Mouse (Mus musculus) heart, embryonic 16.5 days (tissue): ENCODE measurements around the gene Basp1. TPM values are rescaled to one million over a fixed set of nuclear protein-coding genes. Genes with fewer than 3 reads are reported as not detected.

Experiments
- ATAC-seq: fragments of 200-750 bp; cut with Nextera tagmentation; replicated peaks from 2 replicates; pipeline ENCODE4 v1.8.0; 2017; ENCODE audit warnings: moderate number of reproducible peaks; ENCODE audit not compliant: insufficient read depth, low FRiP score; ENCODE audit errors: extremely low read depth
- H3K27ac ChIP-seq: fragments of 300-500 bp; sonication (generic); 2 replicates; pipeline ENCODE4 v1.5.1; 2014; ENCODE audit warnings: mild to moderate bottlenecking, low read length, control low read depth, moderate library complexity
- H3K27me3 ChIP-seq: fragments of 300-500 bp; sonication (generic); 2 replicates; pipeline ENCODE4 v1.6.1; 2014; ENCODE audit warnings: low read length, mixed read lengths; ENCODE audit not compliant: control insufficient read depth, insufficient read depth
- H3K36me3 ChIP-seq: fragments of 300-500 bp; sonication (generic); 2 replicates; pipeline ENCODE4 v1.6.1; 2014; ENCODE audit not compliant: control insufficient read depth, insufficient read depth
- H3K4me1 ChIP-seq: fragments of 300-500 bp; sonication (generic); 2 replicates; pipeline ENCODE4 v1.6.1; 2014; ENCODE audit warnings: low read length, mixed read lengths; ENCODE audit not compliant: control insufficient read depth, insufficient read depth
- H3K4me2 ChIP-seq: fragments of 300-500 bp; sonication (generic); 2 replicates; pipeline ENCODE4 v1.6.1; 2014; ENCODE audit warnings: low read depth, mild to moderate bottlenecking, control low read depth, low read length
- H3K4me3 ChIP-seq: fragments of 300-500 bp; sonication (generic); 2 replicates; pipeline ENCODE4 v1.5.1; 2014; ENCODE audit warnings: mild to moderate bottlenecking, control low read depth, low read length
- H3K9ac ChIP-seq: fragments of 300-500 bp; sonication (generic); 2 replicates; pipeline ENCODE4 v1.6.1; 2014; ENCODE audit warnings: low read length, control low read depth
- H3K9me3 ChIP-seq: fragments of 300-500 bp; sonication (generic); replicated peaks from 2 replicates; pipeline ENCODE4 v1.6.1; 2016; ENCODE audit warnings: low read length; ENCODE audit not compliant: control insufficient read depth
- WGBS: fragments of 180-500 bp; shearing (Covaris S2); extraction: QIAGEN DNeasy Blood & Tissue Kit; methylation state at CpG from one replicate; pipeline ENCODE4 v1.1.7; 2014; 5-methylcytosine and 5-hydroxymethylcytosine counted together
- polyA plus RNA-seq: library from polyadenylated mRNA; unstranded; fragments of >200 nt; fragmentation: Nextera tagmentation; extraction: Ambion mirVana; gene quantifications from 2 replicates; pipeline ENCODE4 v1.2.1, GENCODE M21; 2015

Basp1 gene
- polyA plus RNA-seq, 1 experiment from 2014 or later: 3.1 TPM

DNA sequence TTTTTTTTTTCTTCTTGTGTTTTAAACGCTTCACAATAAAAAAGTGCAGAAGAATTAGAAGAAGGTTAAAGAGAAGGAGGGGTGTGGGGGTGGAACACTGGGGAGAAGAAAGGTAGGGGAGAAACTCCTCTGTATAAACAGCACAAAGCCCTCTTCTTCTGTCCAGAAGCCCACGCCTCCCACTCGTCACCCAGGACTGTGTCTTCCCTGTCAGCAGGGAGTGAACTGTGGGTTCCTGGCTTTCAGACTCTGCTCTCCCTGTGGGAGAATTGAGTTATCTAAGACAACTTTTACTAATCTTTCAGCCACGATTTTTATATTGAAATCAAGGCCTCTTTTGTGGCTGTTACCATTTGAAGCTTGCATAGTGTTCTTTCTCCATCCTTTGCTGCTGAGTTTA lies 82.6 kb downstream of the Basp1 start:
- 76% methylated on average over 4 of the region's 4 CpGs for WGBS
- H3K27me3 ChIP-seq: no peaks in the 10 kb centered on the region
- no peak overlapping the region for H3K9ac ChIP-seq
- H3K4me2 ChIP-seq: no peak overlapping the region
- no peak for ATAC-seq
- no peaks in the 10 kb centered on the region for H3K36me3 ChIP-seq
- H3K4me1 ChIP-seq: no peaks in the 10 kb centered on the region
- no peaks in the 10 kb centered on the region for H3K9me3 ChIP-seq
- H3K27ac ChIP-seq: no peak overlapping the region
- H3K4me3 ChIP-seq: no peak overlapping the region

GRCm38 (mm10) chr15:25322601-25323000 lies 91.0 kb downstream of the Basp1 start:
- Histone ChIP-seq H3K4me3 (no peak overlapping the region), H3K9ac (no peak overlapping the region), H3K9me3 (no peaks in the 10 kb centered on the region), H3K4me2 (no peak overlapping the region), H3K36me3 (no peaks in the 10 kb centered on the region), H3K4me1 (no peaks in the 10 kb centered on the region), H3K27ac (no peak overlapping the region), H3K27me3 (no peaks in the 10 kb centered on the region)
- no peak for ATAC-seq
- 69% methylated on average over 2 of the region's 2 CpGs for WGBS

- Histone ChIP-seq H3K36me3 (no peaks in the 10 kb centered on the region), H3K9ac (no peak overlapping the region), H3K4me2 (no peak overlapping the region), H3K27ac (no peak overlapping the region), H3K4me1 (no peaks in the 10 kb centered on the region), H3K27me3 (no peaks in the 10 kb centered on the region), H3K4me3 (no peak overlapping the region), H3K9me3 (no peaks in the 10 kb centered on the region)
- ATAC-seq: no peak
- WGBS: 84% methylated on average over 3 of the region's 3 CpGs
Observed at GRCm38 (mm10) chr15:25322111-25322510, 91.5 kb downstream of the Basp1 start.

DNA sequence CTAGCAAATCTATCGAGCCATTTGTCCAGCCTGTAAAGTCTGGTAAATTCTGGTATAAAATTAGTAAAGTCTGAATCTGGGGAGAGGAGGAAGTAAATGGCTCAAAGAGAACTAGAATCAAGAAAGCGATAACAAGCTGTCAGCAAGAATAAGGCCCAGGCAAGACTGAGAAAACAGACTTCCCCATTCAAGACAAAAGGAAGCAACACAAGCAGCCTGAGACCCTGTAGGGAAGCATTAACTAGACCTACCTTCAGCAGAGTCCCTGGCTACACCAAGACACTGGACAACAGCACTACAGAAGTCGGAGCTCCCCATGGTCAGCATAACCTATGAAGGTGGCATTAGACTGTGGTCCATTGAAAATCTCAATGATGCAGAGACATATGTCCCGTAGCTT lies 91.9 kb downstream of the Basp1 start:
- ATAC-seq: no peak
- no peaks in the 10 kb centered on the region for H3K9me3 ChIP-seq
- H3K4me2 ChIP-seq: no peak overlapping the region
- H3K4me3 ChIP-seq: no peak overlapping the region
- no peaks in the 10 kb centered on the region for H3K36me3 ChIP-seq
- no peak overlapping the region for H3K27ac ChIP-seq
- WGBS: 83% methylated on average over 4 of the region's 4 CpGs
- no peaks in the 10 kb centered on the region for H3K4me1 ChIP-seq
- no peaks in the 10 kb centered on the region for H3K27me3 ChIP-seq
- no peak overlapping the region for H3K9ac ChIP-seq

DNA sequence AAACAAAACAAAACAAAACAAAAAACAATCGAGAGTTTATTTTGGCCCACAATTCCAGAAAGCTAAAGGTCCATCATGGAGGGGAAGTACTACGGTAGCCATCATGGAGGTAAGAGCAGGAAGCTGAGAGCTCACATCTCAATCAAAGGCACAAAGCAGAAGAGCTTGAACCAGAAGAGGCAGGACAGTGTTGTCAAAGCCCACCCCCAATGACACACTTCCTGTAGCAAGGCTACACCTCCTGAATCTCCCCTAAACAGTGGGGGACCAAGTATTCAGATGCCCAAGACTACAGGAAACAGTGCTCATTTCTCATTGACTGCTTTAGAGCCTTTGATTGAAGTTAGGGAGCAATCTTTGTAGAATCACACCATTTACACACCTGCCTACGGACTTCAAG lies 99.1 kb downstream of the Basp1 start:
- Histone ChIP-seq H3K4me1 (no peaks in the 10 kb centered on the region), H3K36me3 (no peaks in the 10 kb centered on the region), H3K9me3 (no peaks in the 10 kb centered on the region), H3K27ac (no peak overlapping the region), H3K9ac (no peak overlapping the region), H3K4me2 (no peak overlapping the region), H3K4me3 (no peak overlapping the region), H3K27me3 (no peaks in the 10 kb centered on the region)
- ATAC-seq: no peak
- 81% methylated on average over 3 of the region's 3 CpGs for WGBS

Other genes starting within 250 kb of the Basp1 start
- gene Myo10, start 208.8 kb upstream of the Basp1 start, polyA plus RNA-seq: 14.9 and 15.1 TPM in 2 replicates